Mouse (Mus musculus) testis, postnatal 14 days (tissue): ENCODE data around the gene Spopl.
"Not testable (repeated sequence)": the region's sequence is repeated elsewhere in the genome, so short reads cannot be mapped to it uniquely, and the experiment has no call there.

Experiments used
- DNase-seq: peaks from one replicate; pipeline ENCODE4 v3.0.0; 2021; ENCODE audit warnings: low spot score

The Spopl gene

GRCm38 (mm10) chr2:23571302-23572156, at the start of gene Spopl:
Gene Spopl, minus strand, starts transcription at chr2:23572106.
- DNase-seq = peak; percentile 86

GRCm38 (mm10) chr2:23620128-23620527, 48.2 kb upstream of the Spopl start:
- no peak for DNase-seq

- no peak for DNase-seq
Observed at GRCm38 (mm10) chr2:23617989-23618388, 46.1 kb upstream of the Spopl start.

GRCm38 (mm10) chr2:23605391-23605790, 33.5 kb upstream of the Spopl start:
- DNase-seq = no peak

GRCm38 (mm10) chr2:23588769-23589168, 16.9 kb upstream of the Spopl start:
- DNase-seq = no peak

- not testable (repeated sequence) for DNase-seq
Observed at GRCm38 (mm10) chr2:23572157-23572532, 239 bp upstream of the Spopl start.

GRCm38 (mm10) chr2:23570563-23570962, 1.3 kb downstream of the Spopl start:
- no peak for DNase-seq

- DNase-seq = no peak
Observed at GRCm38 (mm10) chr2:23568775-23569174, 3.1 kb downstream of the Spopl start.

- DNase-seq = no peak
Observed at GRCm38 (mm10) chr2:23565081-23565801, 6.7 kb downstream of the Spopl start.

GRCm38 (mm10) chr2:23562898-23563297, 9.0 kb downstream of the Spopl start:
- DNase-seq = no peak

GRCm38 (mm10) chr2:23559186-23559585, 12.7 kb downstream of the Spopl start:
- DNase-seq = no peak

- no peak for DNase-seq
Observed at GRCm38 (mm10) chr2:23551235-23551634, 20.7 kb downstream of the Spopl start.

GRCm38 (mm10) chr2:23547220-23547619, 24.7 kb downstream of the Spopl start:
- no peak for DNase-seq

- no peak for DNase-seq
Observed at GRCm38 (mm10) chr2:23539967-23540366, 31.9 kb downstream of the Spopl start.

- not testable (repeated sequence) for DNase-seq
Observed at GRCm38 (mm10) chr2:23527717-23528116, 44.2 kb downstream of the Spopl start.

GRCm38 (mm10) chr2:23505141-23505540, 66.8 kb downstream of the Spopl start:
- no peak for DNase-seq

- DNase-seq = no peak
Observed at GRCm38 (mm10) chr2:23481715-23482114, 90.2 kb downstream of the Spopl start.

GRCm38 (mm10) chr2:23467471-23467870, 104.4 kb downstream of the Spopl start:
- no peak for DNase-seq

GRCm38 (mm10) chr2:23457452-23457851, 114.5 kb downstream of the Spopl start:
- no peak for DNase-seq
